Mouse (Mus musculus) heart, postnatal 4 days (tissue): Measurements from ENCODE around the gene Dbnl. TPM values are rescaled to one million over a fixed set of nuclear protein-coding genes. Genes with fewer than 3 reads are reported as not detected.

Experiments used
- DNase-seq: peaks from one replicate; pipeline ENCODE4 v3.0.0; 2021
- total RNA-seq, 2 experiments: library from RNA; stranded (reverse); gene quantifications; 2 replicates each; pipeline ENCODE4 v1.2.3; 2021

Gene Dbnl
- total RNA-seq, 2 experiments from 2014 or later = 44.7 to 46.1 TPM

DNA sequence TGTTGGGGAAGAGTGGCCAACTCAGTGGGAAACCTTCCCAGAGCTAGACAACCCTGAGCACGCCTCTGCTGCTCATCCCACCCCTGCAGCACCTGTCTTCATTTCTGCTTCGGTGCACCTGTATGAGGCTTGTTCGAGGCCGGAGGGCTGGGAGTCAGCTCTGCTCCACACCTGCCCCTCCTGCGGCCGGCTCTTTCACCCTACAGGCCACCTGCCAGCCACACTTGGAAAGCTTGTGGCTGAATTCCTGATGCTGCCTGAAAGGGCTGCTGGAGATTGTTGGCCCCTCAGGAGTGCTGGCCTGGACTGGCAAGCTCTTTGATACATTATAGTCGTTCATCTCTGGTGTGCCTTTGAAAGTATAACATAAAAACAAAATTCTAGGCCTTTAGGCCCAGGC lies 52.1 kb downstream of the Dbnl start:
- DNase-seq = no peak

DNA sequence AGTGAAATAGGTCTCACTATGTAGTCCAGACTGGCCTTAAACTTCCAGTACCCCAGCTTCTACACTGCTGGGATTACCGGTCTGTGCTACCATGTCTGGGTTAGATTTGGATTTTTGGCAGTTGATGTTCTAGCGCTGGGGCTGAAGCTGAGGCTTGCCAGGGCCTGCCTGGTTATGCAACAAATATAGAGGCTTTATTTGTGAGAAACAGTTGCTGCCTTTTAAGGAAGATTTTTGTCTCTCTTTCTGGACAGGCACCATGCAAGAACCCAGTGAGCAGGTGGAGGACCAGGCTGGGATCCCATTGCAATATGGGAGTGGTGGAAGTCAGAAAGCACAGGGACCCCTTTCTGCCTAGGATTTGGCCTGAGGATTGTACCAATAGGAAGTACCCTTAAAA lies 53.5 kb downstream of the Dbnl start:
- DNase-seq = no peak

DNA sequence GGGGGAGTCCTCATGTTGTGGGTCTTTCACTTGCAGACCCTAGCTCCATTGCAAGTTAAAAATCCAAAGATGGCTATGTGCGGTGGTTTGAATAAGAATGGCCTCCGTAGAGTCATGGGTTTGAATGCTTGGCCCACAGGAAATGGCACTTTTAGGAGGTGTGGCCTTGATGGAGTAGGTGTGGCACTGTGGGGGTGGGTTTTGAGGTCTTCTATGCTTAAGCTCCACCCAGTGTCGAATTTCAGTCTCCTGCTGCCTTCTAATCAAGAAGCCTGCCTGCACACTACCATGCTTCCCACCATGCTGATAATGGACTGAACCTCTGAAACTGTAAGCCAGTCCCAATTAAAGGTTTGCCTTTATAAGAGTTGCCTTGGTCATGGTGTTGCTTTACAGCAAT lies 54.8 kb downstream of the Dbnl start:
- no peak for DNase-seq

DNA sequence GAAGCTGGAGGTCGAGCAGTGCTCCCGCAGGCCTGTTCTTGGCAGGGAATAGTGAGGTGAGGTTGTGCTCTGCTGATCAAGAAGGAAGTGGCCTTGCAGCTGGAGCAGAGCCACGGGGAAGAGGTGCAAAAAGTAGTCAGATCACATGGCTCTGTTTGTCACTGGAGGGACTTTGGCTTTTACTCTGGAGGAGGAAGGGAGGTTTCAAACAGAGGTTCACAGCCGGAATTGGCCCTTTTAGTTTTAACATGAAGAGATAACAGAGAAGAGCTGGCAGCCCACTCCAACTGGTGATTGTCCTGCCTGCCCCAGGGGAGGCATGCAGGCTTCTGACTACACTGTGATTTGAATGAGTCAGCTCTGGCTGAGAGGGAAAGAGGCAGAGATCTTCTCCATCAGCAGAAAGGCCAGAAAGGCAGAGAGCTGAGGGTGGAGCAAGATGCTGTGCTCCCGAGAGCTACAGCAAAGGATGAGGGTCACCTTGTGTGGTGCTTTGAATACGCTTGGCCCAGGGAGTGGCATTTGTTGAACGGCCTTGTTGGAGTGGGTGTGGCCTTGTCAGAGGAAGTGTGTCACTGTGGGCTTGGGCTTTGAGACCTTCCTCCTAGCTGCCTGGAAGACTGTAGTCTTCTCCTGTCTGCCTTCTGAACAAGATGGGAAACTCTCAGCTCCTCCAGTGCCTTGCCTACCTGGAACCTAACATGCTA lies 58.5 kb downstream of the Dbnl start:
- DNase-seq = peak; percentile 58

DNA sequence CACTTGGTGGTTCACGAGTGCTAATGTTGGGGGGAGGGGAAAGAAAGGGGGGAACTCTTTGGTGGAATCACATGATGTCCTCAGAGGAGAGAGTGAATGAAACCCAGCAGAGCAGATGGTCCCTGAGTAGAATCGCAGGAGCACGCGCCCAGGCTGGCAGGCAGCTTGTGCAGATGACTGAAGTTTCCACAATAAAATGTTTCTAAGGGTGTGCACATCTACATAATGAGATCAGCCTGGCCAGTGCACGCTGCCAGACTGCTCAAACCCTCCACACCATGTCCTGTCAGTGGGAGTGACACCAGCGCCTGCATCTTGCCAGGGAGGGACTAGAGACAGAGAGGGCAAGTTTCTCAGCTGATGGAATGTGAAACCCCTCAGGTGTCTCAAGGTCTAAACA lies 60.5 kb downstream of the Dbnl start:
- DNase-seq = peak; percentile 44

DNA sequence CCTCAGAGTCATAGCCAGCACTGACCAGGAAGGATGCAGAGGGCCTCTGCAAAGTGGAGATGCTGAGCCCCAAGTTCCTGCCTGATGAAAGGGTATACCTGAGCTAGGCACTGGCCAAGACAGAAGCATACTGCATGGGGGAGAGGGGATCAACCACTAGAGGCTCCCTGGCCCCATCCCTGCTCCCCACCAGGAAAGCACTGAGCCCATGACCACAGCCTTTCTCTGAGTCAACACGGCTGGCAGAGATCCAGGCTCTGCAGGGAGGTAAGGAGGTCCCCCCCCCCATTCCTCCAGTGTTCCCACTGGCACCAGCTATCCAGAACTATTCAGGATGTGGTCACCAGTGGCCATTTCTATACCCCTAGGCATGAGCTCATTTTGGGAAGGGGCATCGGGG lies 61.0 kb downstream of the Dbnl start:
- peak; percentile 33 for DNase-seq

DNA sequence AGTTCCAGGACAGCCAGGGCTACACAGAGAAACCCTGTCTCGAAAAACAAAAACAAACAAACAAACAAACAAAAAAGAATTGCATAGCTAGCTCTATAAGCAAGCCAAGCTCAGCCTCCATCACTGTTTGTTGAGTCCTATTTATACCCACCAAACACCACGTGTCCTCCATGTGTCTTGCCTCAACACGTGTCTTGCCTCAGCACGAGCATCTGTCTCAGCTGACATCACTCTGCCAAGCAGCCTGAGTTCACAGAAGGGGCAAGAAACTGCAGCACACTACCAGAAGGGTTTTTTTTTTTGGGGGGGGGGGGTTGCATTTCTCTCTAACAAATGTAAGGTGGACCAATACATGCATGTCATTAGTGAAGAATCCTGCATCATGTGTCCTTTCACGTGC lies 62.2 kb downstream of the Dbnl start:
- no peak for DNase-seq

Other genes starting within 250 kb of the Dbnl start
- 10 to 100 TPM; 11.3 to 14.1 TPM for gene Ccdc117, start 246.3 kb upstream of the Dbnl start, total RNA-seq
- gene Ankrd36, start 218.8 kb upstream of the Dbnl start, total RNA-seq = not detected
- gene Mrps24, start 72.8 kb upstream of the Dbnl start, total RNA-seq = 100 to 1,000 TPM; 112 to 114 TPM
- 10 to 100 TPM; 60.5 TPM for gene Urgcp, start 26.1 kb upstream of the Dbnl start, total RNA-seq
- 100 to 1,000 TPM; 715 to 738 TPM for gene Pgam2, start 15.2 kb downstream of the Dbnl start, total RNA-seq
- 1 to 10 TPM; 5.6 to 6.5 TPM for gene Polm, start 49.5 kb downstream of the Dbnl start, total RNA-seq
- 10 to 100 TPM; 38.7 to 39.6 TPM for gene Aebp1, start 73.5 kb downstream of the Dbnl start, total RNA-seq
- 10 to 100 TPM; 68.5 to 70.2 TPM for gene Pold2, start 89.8 kb downstream of the Dbnl start, total RNA-seq
- 1,000 to 10,000 TPM; 1,420 to 1,616 TPM for gene Myl7, start 110.3 kb downstream of the Dbnl start, total RNA-seq
- gene Gck, start 161.6 kb downstream of the Dbnl start, total RNA-seq = not detected
- gene Ykt6, start 167.2 kb downstream of the Dbnl start, total RNA-seq = 10 to 100 TPM; 92.8 to 94.5 TPM